Mouse (Mus musculus) limb, embryonic 14.5 days (tissue): ENCODE data around the gene Tnfaip3. TPM values are rescaled to one million over a fixed set of nuclear protein-coding genes. Genes with fewer than 3 reads are reported as not detected.

Source experiments
- ATAC-seq: fragments of 200-750 bp; cut with Nextera tagmentation; 2 replicates; pipeline ENCODE4 v1.8.0; 2017; ENCODE audit warnings: low read depth, moderate number of reproducible peaks, moderate TSS enrichment; ENCODE audit not compliant: low FRiP score
- DNase-seq: peaks from one replicate; pipeline ENCODE4 v3.0.0-alpha.2; 2015; ENCODE audit warnings: low spot score
- H3K27ac ChIP-seq: fragments of 300-500 bp; sonication (generic); replicated peaks from 2 replicates; pipeline ENCODE4 v1.5.1; 2014; ENCODE audit warnings: low read depth, mild to moderate bottlenecking, low read length, moderate library complexity, mixed read lengths
- H3K27me3 ChIP-seq: fragments of 300-500 bp; sonication (generic); 2 replicates; pipeline ENCODE4 v1.6.1; 2014; ENCODE audit warnings: low read length, mixed read lengths; ENCODE audit not compliant: control insufficient read depth, insufficient read depth
- H3K36me3 ChIP-seq: fragments of 300-500 bp; sonication (generic); 2 replicates; pipeline ENCODE4 v1.6.1; 2014; ENCODE audit warnings: mild to moderate bottlenecking, low read length, moderate library complexity, mixed read lengths; ENCODE audit not compliant: control insufficient read depth, insufficient read depth
- H3K4me1 ChIP-seq: fragments of 300-500 bp; sonication (generic); 2 replicates; pipeline ENCODE4 v1.6.1; 2014; ENCODE audit warnings: antibody characterized with exemption, low read length, mixed read lengths; ENCODE audit not compliant: control insufficient read depth, insufficient read depth
- H3K4me2 ChIP-seq: fragments of 300-500 bp; sonication (generic); replicated peaks from 2 replicates; pipeline ENCODE4 v1.6.1; 2014; ENCODE audit warnings: low read depth, mild to moderate bottlenecking, low read length, moderate library complexity; ENCODE audit not compliant: severe bottlenecking
- H3K4me3 ChIP-seq: fragments of 300-500 bp; sonication (generic); replicated peaks from 2 replicates; pipeline ENCODE4 v1.5.1; 2014; ENCODE audit warnings: low read length
- H3K9ac ChIP-seq: fragments of 300-500 bp; sonication (generic); 2 replicates; pipeline ENCODE4 v1.6.1; 2014; ENCODE audit warnings: mild to moderate bottlenecking, low read depth, low read length, moderate library complexity; ENCODE audit not compliant: severe bottlenecking
- H3K9me3 ChIP-seq: fragments of 300-500 bp; sonication (generic); 2 replicates; pipeline ENCODE4 v1.6.1; 2016; ENCODE audit warnings: low read length; ENCODE audit not compliant: control insufficient read depth
- POLR2A ChIP-seq: fragments of 200-500 bp; IDR thresholded peaks from 2 replicates; pipeline ENCODE4 v1.8.0; 2012; ENCODE audit warnings: inconsistent platforms, mild to moderate bottlenecking, moderate library complexity, borderline replicate concordance; ENCODE audit not compliant: insufficient read depth, insufficient read length; ENCODE audit errors: extremely low read depth
- WGBS: fragments of 180-500 bp; shearing (Covaris S2); extraction: QIAGEN DNeasy Blood & Tissue Kit; methylation state at CpG from one replicate; pipeline ENCODE4 v1.1.7; 2014; 5-methylcytosine and 5-hydroxymethylcytosine counted together
- polyA plus RNA-seq, 2 experiments: library from polyadenylated mRNA; depleted of rRNA in 1 of 2; stranded (reverse) in 1 of 2; unstranded in 1 of 2; fragments of >200 nt; fragmentation: Nextera tagmentation in 1 of 2; extraction: Ambion mirVana in 1 of 2; gene quantifications; 2 replicates each; pipeline versions ENCODE4 v1.2.1 to v1.2.3; 2012 to 2014

Tnfaip3 gene
- polyA plus RNA-seq, 2 experiments: 4.4 to 4.9 TPM

DNA sequence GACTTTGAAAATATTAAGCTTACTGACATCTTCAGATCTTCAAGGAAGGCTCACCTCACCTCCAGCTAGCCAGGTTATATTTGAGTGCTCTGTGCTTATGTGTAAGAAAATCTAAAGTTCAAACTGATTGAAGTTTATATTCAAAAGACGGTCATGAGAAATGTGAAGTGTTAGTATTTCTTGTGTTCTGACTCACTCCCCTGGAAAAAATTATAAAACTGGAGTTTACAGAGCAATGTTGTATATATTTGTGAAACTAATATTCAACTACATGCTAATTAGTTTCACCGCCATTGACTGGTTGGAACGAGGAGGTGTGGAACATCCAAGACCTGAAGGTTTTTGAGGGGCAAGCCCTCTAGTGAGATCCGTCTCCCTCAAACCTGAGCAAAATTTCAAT is 22.5 kb downstream of the Tnfaip3 start:
- H3K4me2 ChIP-seq: no peak overlapping the region
- H3K36me3 ChIP-seq: no peaks in the 10 kb centered on the region
- H3K9ac ChIP-seq: no peak overlapping the region
- 86% methylated on average over 4 of the region's 4 CpGs for WGBS
- ATAC-seq (no peak), DNase-seq (no peak)
- no peaks in the 10 kb centered on the region for H3K4me1 ChIP-seq
- H3K9me3 ChIP-seq: no peaks in the 10 kb centered on the region
- no peak for TF ChIP-seq POLR2A
- no peaks in the 10 kb centered on the region for H3K27me3 ChIP-seq
- H3K4me3 ChIP-seq: no peak overlapping the region
- no peak overlapping the region for H3K27ac ChIP-seq

DNA sequence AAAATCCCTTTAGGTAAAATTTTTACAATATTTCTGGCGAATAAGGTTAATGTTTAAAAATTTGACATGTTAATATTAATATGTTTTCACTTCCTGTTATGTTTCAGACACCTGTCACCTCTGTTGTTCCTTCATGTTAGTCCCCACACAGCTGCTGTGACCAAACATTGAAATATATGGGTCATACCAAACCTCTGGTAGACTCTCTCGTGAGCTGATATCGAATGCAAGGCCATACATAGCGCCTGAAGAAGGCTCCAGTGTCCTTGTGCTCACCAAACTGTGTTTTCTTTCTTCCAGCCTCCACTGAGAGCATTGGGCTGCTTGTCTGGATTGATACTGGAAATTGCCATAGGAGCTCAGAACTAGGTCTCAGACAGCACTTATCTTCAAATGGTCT is 24.4 kb downstream of the Tnfaip3 start:
- no peak overlapping the region for H3K9ac ChIP-seq
- no peaks in the 10 kb centered on the region for H3K27me3 ChIP-seq
- DNase-seq: no peak
- H3K36me3 ChIP-seq: no peaks in the 10 kb centered on the region
- WGBS: 89% methylated on average over 4 of the region's 4 CpGs
- H3K27ac ChIP-seq: no peak overlapping the region
- H3K9me3 ChIP-seq: no peaks in the 10 kb centered on the region
- peaks cover 6% of the 10 kb centered on the region for H3K4me1 ChIP-seq
- no peak overlapping the region for H3K4me3 ChIP-seq
- TF ChIP-seq POLR2A: no peak
- H3K4me2 ChIP-seq: no peak overlapping the region
- no peak for ATAC-seq

DNA sequence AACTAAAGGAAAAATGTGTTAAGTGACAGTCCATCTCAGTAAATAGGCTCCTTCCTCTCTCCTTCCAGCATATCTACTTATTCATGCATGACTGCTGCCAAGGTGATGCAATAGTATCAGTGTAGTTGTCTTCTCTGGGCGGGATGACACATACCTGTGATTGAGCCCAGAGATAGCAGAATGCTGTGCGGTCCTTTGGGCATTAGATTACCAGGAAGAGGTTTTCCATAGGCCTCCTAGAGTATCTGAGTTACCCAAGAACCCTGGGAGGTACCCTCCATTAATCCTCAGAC is 27.6 kb downstream of the Tnfaip3 start:
- Histone ChIP-seq H3K27ac (no peak overlapping the region), H3K36me3 (no peaks in the 10 kb centered on the region), H3K4me3 (no peak overlapping the region), H3K4me1 (peaks cover 6% of the 10 kb centered on the region), H3K9me3 (no peaks in the 10 kb centered on the region), H3K27me3 (no peaks in the 10 kb centered on the region), H3K4me2 (no peak overlapping the region), H3K9ac (no peak overlapping the region)
- no peak for DNase-seq
- 76% methylated on average over 2 of the region's 2 CpGs for WGBS
- no peak for TF ChIP-seq POLR2A
- ATAC-seq: no peak

DNA sequence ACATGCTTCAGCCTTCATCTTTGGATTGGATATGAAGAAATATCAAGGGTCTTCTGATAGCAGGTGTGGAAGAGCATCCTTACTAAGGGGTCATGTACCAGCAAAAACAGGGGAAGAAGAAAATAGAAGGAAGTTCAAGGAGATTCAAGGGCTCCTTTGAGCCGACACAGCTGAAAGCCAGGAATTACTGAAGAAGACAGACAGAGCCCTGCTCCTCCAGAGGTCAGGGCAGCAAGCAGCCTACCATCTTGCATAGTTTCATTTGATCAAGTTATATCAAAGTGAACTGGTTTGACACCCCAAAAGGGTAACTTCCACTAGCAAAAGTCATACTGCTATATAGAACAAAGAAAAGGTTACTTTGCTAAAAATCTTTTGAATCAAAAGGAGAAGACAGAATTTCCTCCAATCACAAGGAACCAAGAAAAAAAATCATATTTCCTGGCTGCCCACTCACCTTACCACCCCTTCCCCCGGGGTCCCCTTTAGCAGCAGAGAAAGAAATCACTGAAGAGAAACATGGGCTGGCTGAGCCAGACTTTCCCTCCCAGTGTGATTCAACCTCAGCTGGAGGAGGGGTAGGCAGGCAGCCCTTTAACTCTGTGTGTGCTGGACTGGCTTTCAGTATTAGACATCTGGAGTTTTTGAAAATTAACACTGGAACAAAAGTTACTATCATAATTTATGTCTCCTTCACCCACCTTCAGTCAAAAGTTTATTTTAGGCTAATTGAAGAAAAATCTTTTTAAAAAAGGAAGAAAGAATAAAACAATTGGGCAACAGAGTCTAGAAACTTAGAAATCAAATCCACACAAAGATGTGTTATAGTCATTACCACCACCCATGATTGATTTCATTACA is 28.2 kb downstream of the Tnfaip3 start:
- H3K9me3 ChIP-seq: no peaks in the 10 kb centered on the region
- no peak overlapping the region for H3K4me2 ChIP-seq
- no peak overlapping the region for H3K4me3 ChIP-seq
- H3K9ac ChIP-seq: no peak overlapping the region
- no peak overlapping the region for H3K27ac ChIP-seq
- ATAC-seq: no peak
- 20% methylated on average over 2 of the region's 2 CpGs for WGBS
- DNase-seq: no peak
- no peaks in the 10 kb centered on the region for H3K27me3 ChIP-seq
- H3K36me3 ChIP-seq: no peaks in the 10 kb centered on the region
- TF ChIP-seq POLR2A: no peak
- H3K4me1 ChIP-seq: peaks cover 6% of the 10 kb centered on the region

DNA sequence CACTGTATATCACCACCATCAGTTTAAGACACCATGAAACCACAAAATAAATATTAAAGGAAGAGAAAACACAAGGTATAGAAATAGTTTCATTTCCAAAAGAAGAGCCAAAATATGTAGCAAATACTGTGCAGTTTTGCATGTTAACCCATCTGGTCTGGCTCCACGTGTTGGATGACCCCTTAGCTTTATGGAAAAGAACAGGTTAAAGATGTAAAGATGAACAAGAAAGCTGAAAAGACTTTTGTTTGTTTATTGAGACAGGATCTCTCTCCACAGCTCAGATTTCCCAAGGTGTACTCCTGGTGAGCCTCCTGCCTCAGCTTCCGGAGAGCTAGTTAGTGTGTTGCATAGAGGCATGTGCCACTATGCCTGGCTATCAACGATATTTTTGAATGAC is 29.9 kb downstream of the Tnfaip3 start:
- 86% methylated on average over 3 of the region's 3 CpGs for WGBS
- no peaks in the 10 kb centered on the region for H3K27me3 ChIP-seq
- ATAC-seq: no peak
- H3K4me2 ChIP-seq: no peak overlapping the region
- H3K27ac ChIP-seq: no peak overlapping the region
- no peaks in the 10 kb centered on the region for H3K36me3 ChIP-seq
- H3K9ac ChIP-seq: no peak overlapping the region
- no peak for DNase-seq
- H3K4me1 ChIP-seq: peaks cover 6% of the 10 kb centered on the region
- TF ChIP-seq POLR2A: no peak
- H3K4me3 ChIP-seq: no peak overlapping the region
- H3K9me3 ChIP-seq: no peaks in the 10 kb centered on the region

DNA sequence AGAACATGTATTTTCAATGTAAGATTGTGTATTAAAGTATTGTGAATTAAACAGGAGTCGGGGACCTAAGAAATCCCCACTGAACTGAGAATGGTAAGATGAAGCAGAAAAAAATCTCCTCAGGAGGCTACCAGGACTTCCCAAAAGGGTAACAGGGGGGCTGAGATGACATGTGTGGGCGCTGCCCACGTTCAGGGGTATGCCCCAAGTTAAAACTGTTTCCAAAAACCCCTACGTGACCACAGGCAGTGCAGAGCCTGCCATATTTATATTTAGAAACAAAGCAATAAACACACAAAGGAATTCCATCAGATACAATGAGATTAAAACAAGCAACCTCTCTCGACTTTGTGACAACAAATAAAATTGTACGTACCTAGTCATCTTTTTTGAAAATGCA is 31.9 kb downstream of the Tnfaip3 start:
- 68% methylated on average over 6 of the region's 6 CpGs for WGBS
- Histone ChIP-seq H3K36me3 (no peaks in the 10 kb centered on the region), H3K4me2 (no peak overlapping the region), H3K9ac (no peak overlapping the region), H3K27ac (no peak overlapping the region), H3K4me3 (no peak overlapping the region), H3K9me3 (no peaks in the 10 kb centered on the region), H3K4me1 (peaks cover 6% of the 10 kb centered on the region), H3K27me3 (no peaks in the 10 kb centered on the region)
- DNase-seq: no peak
- no peak for TF ChIP-seq POLR2A
- no peak for ATAC-seq
